Mouse (Mus musculus) bone marrow macrophage, adult 2 months (primary cell): ENCODE results near the gene Nxpe4.

Experiments
- CTCF ChIP-seq: IDR thresholded peaks from 2 replicates; pipeline ENCODE4 v1.5.1; 2012; ENCODE audit warnings: low read depth, mild to moderate bottlenecking, low read length, moderate library complexity
- POLR2A ChIP-seq: IDR thresholded peaks from 2 replicates; pipeline ENCODE4 v1.6.1; 2012; ENCODE audit warnings: mild to moderate bottlenecking, low read depth, low read length, borderline replicate concordance

- TF ChIP-seq CTCF = no peak
- no peak for TF ChIP-seq POLR2A
Measured at GRCm38 (mm10) chr9:48137507-48137906, 24.3 kb upstream of the Nxpe4 start.
